Mouse (Mus musculus): ENCODE results near the gene Ffar4.

DNA sequence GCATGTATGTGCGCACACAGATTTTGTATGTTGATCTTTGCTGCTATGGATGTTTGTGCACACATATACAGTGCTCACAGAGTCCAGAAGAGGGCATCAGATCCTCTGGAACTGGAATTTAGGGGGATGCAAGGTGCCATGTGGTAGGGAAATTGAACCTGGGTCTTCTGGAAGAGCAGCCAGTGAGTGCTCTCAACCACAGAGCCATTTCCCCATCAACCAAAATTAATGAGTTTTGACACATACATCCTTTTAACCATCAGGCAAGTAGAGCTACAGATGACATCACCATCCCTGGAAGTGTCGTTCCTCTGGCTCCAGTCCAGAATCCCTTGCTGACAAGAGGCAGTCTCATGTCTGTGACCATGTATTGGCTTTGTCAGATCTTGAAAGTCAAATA lies 20.6 kb upstream of the Ffar4 start:
- TF ChIP-seq POLR2A (IDR thresholded peaks at IDR 0.05; ENCODE audit: control insufficient read depth, low read depth, low read length) (no peak), CTCF (IDR thresholded peaks at IDR 0.05; ENCODE audit: control insufficient read depth, insufficient read depth, insufficient replicate concordance, low read depth, low read length) (no peak)

All from testis, adult 2 months (tissue).